Mouse (Mus musculus) cerebellum, adult 2 months (tissue): ENCODE data around the gene Slc6a1.

Experiments
- CTCF ChIP-seq: fragments of 200-500 bp; IDR thresholded peaks from 2 replicates; pipeline ENCODE4 v1.5.1; 2011; ENCODE audit warnings: low read depth, mild to moderate bottlenecking, control low read depth, low read length, moderate library complexity, borderline replicate concordance; ENCODE audit not compliant: insufficient read depth
- POLR2A ChIP-seq: fragments of 200-500 bp; IDR thresholded peaks from 2 replicates; pipeline ENCODE4 v1.6.1; 2011; ENCODE audit warnings: low read length, control low read depth, borderline replicate concordance; ENCODE audit not compliant: insufficient read depth

GRCm38 (mm10) chr6:114267979-114268378, 14.5 kb upstream of the Slc6a1 start:
- TF ChIP-seq POLR2A (no peak), CTCF (no peak)
